Mouse (Mus musculus) embryo, embryonic 11.5 days (tissue): Measurements from ENCODE around the gene Nhsl2.

ENCODE experiments used
- DNase-seq: peaks from one replicate; pipeline ENCODE4 v3.0.0-alpha.2; 2012; ENCODE audit warnings: low read depth, low spot score

Gene Nhsl2

GRCm38 (mm10) chrX:102050552-102050951 is 201.4 kb downstream of the Nhsl2 start:
- DNase-seq, result no peak

- DNase-seq, result no peak
These were observed 202.0 kb downstream of the Nhsl2 start for GRCm38 (mm10) chrX:102051225-102051624.

- no peak for DNase-seq
These were observed 204.2 kb downstream of the Nhsl2 start for GRCm38 (mm10) chrX:102053371-102053770.

- DNase-seq, result no peak
These were observed 204.8 kb downstream of the Nhsl2 start for GRCm38 (mm10) chrX:102054009-102054408.

- DNase-seq, result no peak
These were observed 210.3 kb downstream of the Nhsl2 start for GRCm38 (mm10) chrX:102059437-102059836.

- DNase-seq, result no peak
These were observed 211.1 kb downstream of the Nhsl2 start for GRCm38 (mm10) chrX:102060243-102060642.

GRCm38 (mm10) chrX:102060891-102061290 is 211.7 kb downstream of the Nhsl2 start:
- DNase-seq, result no peak

- no peak for DNase-seq
These were observed 214.9 kb downstream of the Nhsl2 start for GRCm38 (mm10) chrX:102064062-102064461.

- DNase-seq, result no peak
These were observed 216.1 kb downstream of the Nhsl2 start for GRCm38 (mm10) chrX:102065213-102065775.

GRCm38 (mm10) chrX:102066134-102066533 is 216.9 kb downstream of the Nhsl2 start:
- DNase-seq, result peak; percentile 60

GRCm38 (mm10) chrX:102067118-102067517 is 217.9 kb downstream of the Nhsl2 start:
- no peak for DNase-seq

GRCm38 (mm10) chrX:102068811-102069540 is 219.8 kb downstream of the Nhsl2 start:
- no peak for DNase-seq

- DNase-seq, result peak; percentile 53
These were observed 221.6 kb downstream of the Nhsl2 start, which contains the start of gene Rtl5 for GRCm38 (mm10) chrX:102070591-102071471. Rtl5 (minus strand) TSS chrX:102071304.

GRCm38 (mm10) chrX:102071517-102071916 is 222.3 kb downstream of the Nhsl2 start:
- DNase-seq, result no peak

GRCm38 (mm10) chrX:102073605-102074325 is 224.6 kb downstream of the Nhsl2 start:
- no peak for DNase-seq

GRCm38 (mm10) chrX:102074435-102074834 is 225.2 kb downstream of the Nhsl2 start:
- no peak for DNase-seq

- no peak for DNase-seq
These were observed 226.0 kb downstream of the Nhsl2 start for GRCm38 (mm10) chrX:102075158-102075557.

- DNase-seq, result no peak
These were observed 227.9 kb downstream of the Nhsl2 start for GRCm38 (mm10) chrX:102076886-102077765.

GRCm38 (mm10) chrX:102081076-102081475 is 231.9 kb downstream of the Nhsl2 start:
- DNase-seq, result no peak

GRCm38 (mm10) chrX:102081573-102082279 is 232.5 kb downstream of the Nhsl2 start:
- DNase-seq, result peak; percentile 46
